Mouse (Mus musculus) myocyte (in vitro differentiated cells): ENCODE measurements around the gene Olfr1224-ps1. TPM values are rescaled to one million over a fixed set of nuclear protein-coding genes. Genes with fewer than 3 reads are reported as not detected.
"Not testable (repeated sequence)": the region's sequence is repeated elsewhere in the genome, so short reads cannot be mapped to it uniquely, and the experiment has no call there.

Experiments
- H3K27me3 ChIP-seq: one replicate; pipeline ENCODE4 v1.6.1; 2011; ENCODE audit not compliant: control insufficient read depth, insufficient read depth, insufficient read length
- H3K36me3 ChIP-seq: one replicate; pipeline ENCODE4 v1.6.1; 2011; ENCODE audit not compliant: control insufficient read depth, insufficient read depth
- H3K4me2 ChIP-seq: one replicate; pipeline ENCODE4 v1.6.1; 2011; ENCODE audit warnings: low read depth, control low read depth
- H3K4me3 ChIP-seq: one replicate; pipeline ENCODE4 v1.5.1; 2011; ENCODE audit warnings: mild to moderate bottlenecking, control low read depth, moderate library complexity
- H3K79me2 ChIP-seq: one replicate; pipeline ENCODE4 v1.6.1; 2011; ENCODE audit not compliant: control insufficient read depth, insufficient read depth
- H3ac ChIP-seq: one replicate; pipeline ENCODE4 v1.6.1; 2011; ENCODE audit not compliant: control insufficient read depth, insufficient read length
- CEBPB ChIP-seq: IDR thresholded peaks from 2 replicates; pipeline ENCODE4 v1.6.1; 2011; ENCODE audit warnings: mild to moderate bottlenecking, moderate library complexity; ENCODE audit not compliant: poor library complexity, insufficient read depth, severe bottlenecking
- E2F4 ChIP-seq: IDR thresholded peaks from one replicate; pipeline ENCODE4 v1.6.1; 2011; ENCODE audit warnings: mild to moderate bottlenecking, control low read depth, moderate library complexity; ENCODE audit not compliant: insufficient read depth
- MAX ChIP-seq: IDR thresholded peaks from one replicate; pipeline ENCODE4 v1.6.1; 2011; ENCODE audit warnings: low read depth, mild to moderate bottlenecking, control low read depth
- MYOD1 ChIP-seq, 3 experiments: IDR thresholded peaks; one replicate each; pipeline ENCODE4 v1.6.1; 2011; ENCODE audit warnings: control low read depth in 2 of 3, low read depth in 2 of 3, mild to moderate bottlenecking in 2 of 3, moderate library complexity in 1 of 3; ENCODE audit not compliant: insufficient read length in 2 of 3, control insufficient read depth in 1 of 3
- MYOG ChIP-seq, 3 experiments: IDR thresholded peaks; one replicate each; pipeline ENCODE4 v1.6.1; 2011; ENCODE audit warnings: control low read depth in 2 of 3, low read depth in 2 of 3, mild to moderate bottlenecking in 2 of 3; ENCODE audit not compliant: insufficient read length in 2 of 3, control insufficient read depth in 1 of 3, insufficient read depth in 1 of 3
- POLR2A ChIP-seq: IDR thresholded peaks from one replicate; pipeline ENCODE4 v1.6.1; 2011; ENCODE audit warnings: low read depth, mild to moderate bottlenecking, control low read depth, moderate library complexity; ENCODE audit not compliant: insufficient read length
- POLR2AphosphoS2 ChIP-seq: IDR thresholded peaks from one replicate; pipeline ENCODE4 v1.6.1; 2011; ENCODE audit warnings: low read depth, control low read depth; ENCODE audit not compliant: insufficient read length
- REST ChIP-seq: IDR thresholded peaks from one replicate; pipeline ENCODE4 v1.6.1; 2011; ENCODE audit warnings: mild to moderate bottlenecking, control low read depth, moderate library complexity; ENCODE audit not compliant: insufficient read depth, insufficient read length
- SRF ChIP-seq: IDR thresholded peaks from one replicate; pipeline ENCODE4 v1.6.1; 2011; ENCODE audit warnings: low read depth; ENCODE audit not compliant: control insufficient read depth, insufficient read length
- TCF12 ChIP-seq: IDR thresholded peaks from one replicate; pipeline ENCODE4 v1.6.1; 2011; ENCODE audit warnings: mild to moderate bottlenecking, control low read depth; ENCODE audit not compliant: poor library complexity, insufficient read depth, severe bottlenecking
- TCF3 ChIP-seq: IDR thresholded peaks from one replicate; pipeline ENCODE4 v1.6.1; 2011; ENCODE audit warnings: low read depth, control low read depth; ENCODE audit not compliant: insufficient read length
- USF1 ChIP-seq: IDR thresholded peaks from one replicate; pipeline ENCODE4 v1.6.1; 2011; ENCODE audit warnings: low read depth, mild to moderate bottlenecking, control low read depth, moderate library complexity
- polyA plus RNA-seq: library from polyadenylated mRNA; unstranded; fragments of >200 nt; fragmentation: generic; extraction: Trizol; gene quantifications from one replicate; pipeline ENCODE4 v1.2.1, GENCODE M21; 2012; ENCODE audit warnings: missing spikeins

The Olfr1224-ps1 gene
- polyA plus RNA-seq, result not detected

DNA sequence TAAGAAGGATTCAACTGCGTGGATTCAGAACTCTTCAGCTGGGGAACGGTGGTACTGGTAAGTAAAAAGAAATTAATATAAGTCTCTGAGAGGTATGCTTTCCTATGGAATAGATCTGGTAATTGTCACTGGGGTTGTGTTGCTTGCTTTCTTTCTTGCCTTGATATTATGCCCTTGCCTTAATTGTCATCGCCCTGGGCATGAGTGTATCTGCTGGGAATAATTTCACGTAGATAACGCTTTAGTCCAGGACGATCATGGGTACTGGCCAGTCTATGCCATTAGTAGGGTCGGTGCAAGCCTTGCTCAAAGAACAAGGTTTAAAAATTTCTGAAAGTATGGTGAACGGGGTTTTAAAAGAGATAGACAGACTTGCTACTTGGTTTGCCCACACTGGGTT, at the start of gene Olfr1224-ps1:
Olfr1224-ps1 (minus strand) TSS at position 101 of the 400 bp plus-strand sequence.
- H3K36me3 ChIP-seq, H3K27me3 ChIP-seq, H3ac ChIP-seq, H3K79me2 ChIP-seq, H3K4me3 ChIP-seq, H3K4me2 ChIP-seq: not testable (repeated sequence)

GRCm38 (mm10) chr2:89199948-89200347, 36.1 kb upstream of the Olfr1224-ps1 start, which contains the start of gene Olfr1226:
Olfr1226 (minus strand) TSS chr2:89200048.
- Histone ChIP-seq H3ac (no peak within 1 kb of the TSS), H3K79me2 (no peaks in the 10 kb centered on the region), H3K4me2 (no peak within 1 kb of the TSS), H3K27me3 (no peaks in the 10 kb centered on the region), H3K4me3 (no peak within 1 kb of the TSS), H3K36me3 (no peaks in the 10 kb centered on the region)
- TF ChIP-seq E2F4 (no peak), MYOD1 (IDR thresholded peaks at IDR 0.05; ENCODE audit: control insufficient read depth in 1 of 3, insufficient read length in 2 of 3, low read depth in 2 of 3) (no peak), POLR2A (no peak), MAX (no peak), CEBPB (no peak), MYOG (IDR thresholded peaks at IDR 0.05; ENCODE audit: control insufficient read depth in 1 of 3, insufficient read depth in 1 of 3, insufficient read length in 2 of 3, low read depth in 2 of 3) (no peak), TCF12 (no peak), SRF (no peak), USF1 (no peak), REST (no peak), TCF3 (no peak), POLR2AphosphoS2 (no peak)

GRCm38 (mm10) chr2:89196325-89196982, 32.6 kb upstream of the Olfr1224-ps1 start:
- Histone ChIP-seq H3K4me3 (no peak overlapping the region), H3K4me2 (peak overlapping the region; percentile 67), H3K79me2 (no peaks in the 10 kb centered on the region), H3K36me3 (no peaks in the 10 kb centered on the region), H3K27me3 (no peaks in the 10 kb centered on the region), H3ac (no peak overlapping the region)
- TF ChIP-seq MYOD1 (IDR thresholded peaks at IDR 0.05; ENCODE audit: control insufficient read depth in 1 of 3, insufficient read length in 2 of 3, low read depth in 2 of 3), result no peak
- 0 out of 2 replicates have a peak, but pooled peaks have one; percentile 32 for TF ChIP-seq CEBPB

GRCm38 (mm10) chr2:89174569-89174968, 10.7 kb upstream of the Olfr1224-ps1 start, which contains the start of gene Olfr1225:
Olfr1225 (minus strand) TSS chr2:89174669.
- no peaks in the 10 kb centered on the region for H3K27me3 ChIP-seq
- no peak for TF ChIP-seq MYOG (IDR thresholded peaks at IDR 0.05; ENCODE audit: control insufficient read depth in 1 of 3, insufficient read depth in 1 of 3, insufficient read length in 2 of 3, low read depth in 2 of 3)
- no peaks in the 10 kb centered on the region for H3K36me3 ChIP-seq
- no peak within 1 kb of the TSS for H3ac ChIP-seq
- H3K79me2 ChIP-seq, result no peaks in the 10 kb centered on the region
- H3K4me3 ChIP-seq, result no peak within 1 kb of the TSS
- no peak within 1 kb of the TSS for H3K4me2 ChIP-seq

GRCm38 (mm10) chr2:89164711-89165110, 820 bp upstream of the Olfr1224-ps1 start:
- not testable (repeated sequence) for H3K79me2 ChIP-seq, H3K27me3 ChIP-seq, H3K4me3 ChIP-seq

GRCm38 (mm10) chr2:89151460-89151859, 12.4 kb downstream of the Olfr1224-ps1 start, which contains the start of gene Olfr1223:
Olfr1223 (minus strand) TSS chr2:89151560.
- Histone ChIP-seq H3K27me3 (no peaks in the 10 kb centered on the region), H3K4me3 (no peak within 1 kb of the TSS), H3ac (no peak within 1 kb of the TSS), H3K4me2 (no peak within 1 kb of the TSS), H3K79me2 (no peaks in the 10 kb centered on the region), H3K36me3 (no peaks in the 10 kb centered on the region)
- TF ChIP-seq CEBPB, result no peak
- TF ChIP-seq POLR2A, result no peak

More at GRCm38 (mm10) chr2:89164711-89165110, 820 bp upstream of the Olfr1224-ps1 start:
- not testable (repeated sequence) for H3ac ChIP-seq, H3K36me3 ChIP-seq, H3K4me2 ChIP-seq
